ENCODE assay signal across 19 mouse cellular contexts in genomic region chr4:59310590-59310989, GRCm38 (mm10).
DNase-seq lines count a peak whose midpoint lies in the region; ATAC-seq and TF ChIP-seq lines count a peak whose summit lies in the region.
"Had no signal": no experiment of that assay in that cellular context is flagged by ENCODE, and none has a peak within 500 bp of the region (broad histone marks: within the 10 kb centered on the region; RNA-seq: fewer than 3 reads in every experiment).

No protein-coding gene starts in this region.

- WGBS in midbrain, embryonic 11.5 days = 88% methylated on average over 9 of the region's 9 CpGs
- WGBS in midbrain, postnatal 0 days = 86% methylated on average over 9 of the region's 9 CpGs

- no peak for ATAC-seq in midbrain, embryonic 11.5 days (ENCODE audit: low FRiP score)
- ATAC-seq in midbrain, postnatal 0 days (ENCODE audit: low FRiP score) = no peak
- ATAC-seq in CD4-positive, CD25-positive, alpha-beta regulatory T cell, adult 4 months = peak; percentile 74
- peak; percentile 41 for ATAC-seq in inflammation-experienced regulatory T-cells, adult 6 months
- ATAC-seq: forebrain, embryonic 14.5 days; intestine, embryonic 15.5 days had no signal

- no peaks in the 10 kb centered on the region for H3K4me1 ChIP-seq in midbrain, embryonic 11.5 days (ENCODE audit: control insufficient read depth, insufficient read depth, low read length)
- H3K4me1 ChIP-seq in midbrain, postnatal 0 days (ENCODE audit: insufficient read depth, low read length) = no peaks in the 10 kb centered on the region
- H3K4me1 ChIP-seq: hindbrain, embryonic 15.5 days had no signal

- H3K4me3 ChIP-seq in midbrain, embryonic 11.5 days (ENCODE audit: low read depth, low read length) = no peak overlapping the region
- no peak overlapping the region for H3K4me3 ChIP-seq in midbrain, postnatal 0 days (ENCODE audit: low read depth, low read length)
- H3K4me3 ChIP-seq: forebrain, embryonic 10.5 days; heart, adult 2 months; hindbrain, embryonic 12.5 days; hindbrain, embryonic 15.5 days; intestine, embryonic 15.5 days had no signal

- no peak overlapping the region for H3K27ac ChIP-seq in midbrain, embryonic 11.5 days (ENCODE audit: low read depth, low read length)
- no peak overlapping the region for H3K27ac ChIP-seq in midbrain, postnatal 0 days (ENCODE audit: low read depth, low read length)
- H3K27ac ChIP-seq: forebrain, embryonic 10.5 days; heart, adult 2 months; hindbrain, embryonic 12.5 days; hindbrain, embryonic 15.5 days; intestine, embryonic 15.5 days had no signal

- TF ChIP-seq CTCF in midbrain, postnatal 0 days (IDR thresholded peaks at IDR 0.05) = no peak

- H3K4me2 ChIP-seq in midbrain, embryonic 11.5 days = no peak overlapping the region
- no peak overlapping the region for H3K4me2 ChIP-seq in midbrain, postnatal 0 days (ENCODE audit: low read depth, low read length, poor library complexity, severe bottlenecking)
- H3K4me2 ChIP-seq: heart, embryonic 11.5 days; hindbrain, embryonic 12.5 days; hindbrain, embryonic 15.5 days; intestine, embryonic 15.5 days had no signal

- no peak overlapping the region for H3K9ac ChIP-seq in midbrain, embryonic 11.5 days (ENCODE audit: low read length)
- no peak overlapping the region for H3K9ac ChIP-seq in midbrain, postnatal 0 days (replicated peaks; ENCODE audit: low read length, poor library complexity, severe bottlenecking)
- H3K9ac ChIP-seq: hindbrain, embryonic 12.5 days; hindbrain, embryonic 15.5 days; intestine, embryonic 15.5 days had no signal

- peak; percentile 70 for DNase-seq in midbrain, embryonic 11.5 days (ENCODE audit: low spot score, missing footprints)
- no peak for DNase-seq in midbrain, postnatal 0 days (ENCODE audit: low spot score)
- no peak for DNase-seq in left cerebral cortex, adult 8-10 months (ENCODE audit: low spot score in 2 of 2)
- DNase-seq in adrenal gland, postnatal 10 days = no peak
- DNase-seq: adrenal gland, postnatal 14 days; cerebellum, adult 11-12 months; cerebellum, adult 8-10 months; cerebellum, postnatal 10 days; gastrocnemius, postnatal 25 days; heart, adult 2 months; kidney, adult 11 months had no signal

- H3K27me3 ChIP-seq in midbrain, embryonic 11.5 days (ENCODE audit: control insufficient read depth, insufficient read depth, low read length) = no peaks in the 10 kb centered on the region
- H3K27me3 ChIP-seq in midbrain, postnatal 0 days (ENCODE audit: insufficient read depth, low read length) = no peaks in the 10 kb centered on the region
- H3K27me3 ChIP-seq: hindbrain, embryonic 12.5 days; hindbrain, embryonic 15.5 days; intestine, embryonic 15.5 days had no signal

- H3K9me3 ChIP-seq in midbrain, embryonic 11.5 days (ENCODE audit: control insufficient read depth, low read length) = no peaks in the 10 kb centered on the region
- H3K9me3 ChIP-seq in midbrain, postnatal 0 days (ENCODE audit: low read length) = no peaks in the 10 kb centered on the region
- H3K9me3 ChIP-seq: forebrain, embryonic 10.5 days; hindbrain, embryonic 12.5 days; hindbrain, embryonic 15.5 days; intestine, embryonic 15.5 days had no signal

- no peaks in the 10 kb centered on the region for H3K36me3 ChIP-seq in midbrain, embryonic 11.5 days (ENCODE audit: control insufficient read depth, insufficient read depth, low read length)
- H3K36me3 ChIP-seq in midbrain, postnatal 0 days (ENCODE audit: insufficient read depth, low read length) = no peaks in the 10 kb centered on the region
- H3K36me3 ChIP-seq: forebrain, embryonic 10.5 days; hindbrain, embryonic 12.5 days; hindbrain, embryonic 15.5 days; intestine, embryonic 15.5 days had no signal

Comparison
In these comparisons a context has a peak if more than half of its experiments do, and no peak if none do; other contexts are left out.
1. ATAC-seq: peak in CD4-positive, CD25-positive, alpha-beta regulatory T cell, adult 4 months (single experiment) and inflammation-experienced regulatory T-cells, adult 6 months (single experiment); none in midbrain, embryonic 11.5 days (single experiment) and midbrain, postnatal 0 days (single experiment).